Mouse (Mus musculus): ENCODE measurements around the gene Lclat1. TPM values are rescaled to one million over a fixed set of nuclear protein-coding genes. Genes with fewer than 3 reads are reported as not detected.
"Not testable (repeated sequence)": the region's sequence is repeated elsewhere in the genome, so short reads cannot be mapped to it uniquely, and the experiment has no call there.

The Lclat1 gene
- polyA plus RNA-seq, 1 experiment from 2014 or later: 5.6 TPM

- WGBS: 90% methylated on average over 4 of the region's 4 CpGs
- H3K4me3 ChIP-seq: no peak overlapping the region
- no peak overlapping the region for H3K9ac ChIP-seq
- no peak for ATAC-seq
- no peaks in the 10 kb centered on the region for H3K4me1 ChIP-seq
- no peaks in the 10 kb centered on the region for H3K27me3 ChIP-seq
- no peaks in the 10 kb centered on the region for H3K36me3 ChIP-seq (ENCODE audit: poor library complexity, severe bottlenecking)
- no peak overlapping the region for H3K4me2 ChIP-seq
- H3K9me3 ChIP-seq (replicated peaks): no peaks in the 10 kb centered on the region
- H3K27ac ChIP-seq: no peak overlapping the region
These were observed 170.0 kb downstream of the Lclat1 start for GRCm38 (mm10) chr17:73277770-73278169.

- not testable (repeated sequence) for H3K9ac ChIP-seq; H3K4me3 ChIP-seq; H3K9me3 ChIP-seq (replicated peaks); ATAC-seq; H3K4me1 ChIP-seq; H3K27ac ChIP-seq; H3K4me2 ChIP-seq; H3K36me3 ChIP-seq (ENCODE audit: poor library complexity, severe bottlenecking); H3K27me3 ChIP-seq
- 45% methylated on average over 6 of the region's 6 CpGs for WGBS
These were observed 174.9 kb downstream of the Lclat1 start for GRCm38 (mm10) chr17:73282702-73283101.

GRCm38 (mm10) chr17:73284301-73284700 is 176.5 kb downstream of the Lclat1 start:
- ATAC-seq: no peak

More at GRCm38 (mm10) chr17:73284301-73284700, 176.5 kb downstream of the Lclat1 start:
- Histone ChIP-seq H3K4me2 (no peak overlapping the region), H3K27me3 (no peaks in the 10 kb centered on the region), H3K4me3 (no peak overlapping the region), H3K27ac (no peak overlapping the region), H3K36me3 (ENCODE audit: poor library complexity, severe bottlenecking) (no peaks in the 10 kb centered on the region), H3K9me3 (replicated peaks) (no peaks in the 10 kb centered on the region), H3K4me1 (no peaks in the 10 kb centered on the region), H3K9ac (no peak overlapping the region)
- 66% methylated on average over 2 of the region's 2 CpGs for WGBS

Other genes starting within 250 kb of the Lclat1 start
- 5.3 and 5.6 TPM in 2 replicates for gene Lbh, start 189.7 kb upstream of the Lclat1 start, polyA plus RNA-seq (2015; fragmentation: Nextera tagmentation; extraction: Ambion mirVana)

Measured in forebrain, embryonic 13.5 days (tissue).